Mouse (Mus musculus) kidney, adult 8-10 months (tissue): Measurements from ENCODE around the gene Ano8.

Experiments
- DNase-seq, 2 experiments: peaks; one replicate each; pipeline ENCODE4 v3.0.0; 2022

Ano8 gene

DNA sequence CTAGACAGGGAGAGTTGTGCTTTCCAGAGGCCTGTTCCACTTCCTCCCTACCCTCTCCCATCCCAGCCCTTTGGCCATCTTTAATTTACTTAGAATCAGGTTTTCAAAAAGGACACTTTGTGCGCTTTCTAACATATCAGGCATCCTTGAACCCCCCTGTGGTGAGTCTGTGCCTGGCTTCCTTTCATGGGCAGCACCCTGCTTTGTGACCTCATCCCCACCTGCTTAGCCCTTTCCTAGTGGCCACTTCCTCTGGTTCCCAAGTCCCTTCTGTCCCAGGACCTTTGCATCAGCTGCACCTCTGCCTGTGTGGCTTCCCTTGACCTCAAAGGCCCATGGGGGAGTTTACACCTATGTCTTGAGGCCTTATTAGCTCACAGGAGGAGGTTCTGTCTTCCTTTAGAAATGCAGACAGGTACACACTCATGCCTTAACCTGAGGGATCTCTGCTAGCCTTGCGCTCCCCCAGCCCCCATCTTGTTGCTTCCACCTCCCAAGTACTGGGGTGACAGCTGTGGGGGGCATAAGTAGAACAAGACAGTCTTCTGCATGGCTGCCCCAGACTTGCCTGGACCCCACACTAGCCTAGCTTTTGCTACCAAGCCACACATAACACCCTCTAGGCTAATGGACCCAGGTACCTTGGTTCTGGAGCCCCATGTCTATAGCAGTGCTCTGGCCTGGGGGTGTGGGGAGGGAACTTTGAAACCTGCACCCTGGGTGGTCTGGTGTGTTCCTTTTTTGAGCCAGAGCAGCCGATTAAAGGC lies 15.4 kb downstream of the Ano8 start:
- no peak for DNase-seq

DNA sequence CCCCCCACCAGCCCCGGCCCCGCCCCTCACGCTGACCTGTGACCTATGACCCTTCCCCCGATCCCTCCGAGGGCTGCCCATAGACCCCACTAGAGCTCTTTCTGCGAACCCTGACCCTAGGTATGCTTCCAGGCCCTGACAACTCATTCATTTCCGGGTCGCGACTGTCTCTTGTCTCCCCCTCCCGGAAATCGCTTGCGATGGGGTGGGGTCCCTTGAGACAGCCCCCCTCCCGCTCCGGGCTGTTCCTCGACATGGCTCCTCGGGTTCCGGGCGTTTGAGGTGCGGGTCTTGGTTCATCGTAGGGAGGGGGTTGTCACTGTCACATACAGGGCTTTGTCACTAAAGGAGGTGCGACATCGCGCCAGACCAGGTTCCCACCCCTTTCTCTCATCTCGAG lies 16.4 kb downstream of the Ano8 start:
- peak in 1 of 2 experiments; percentile 51 for DNase-seq

DNA sequence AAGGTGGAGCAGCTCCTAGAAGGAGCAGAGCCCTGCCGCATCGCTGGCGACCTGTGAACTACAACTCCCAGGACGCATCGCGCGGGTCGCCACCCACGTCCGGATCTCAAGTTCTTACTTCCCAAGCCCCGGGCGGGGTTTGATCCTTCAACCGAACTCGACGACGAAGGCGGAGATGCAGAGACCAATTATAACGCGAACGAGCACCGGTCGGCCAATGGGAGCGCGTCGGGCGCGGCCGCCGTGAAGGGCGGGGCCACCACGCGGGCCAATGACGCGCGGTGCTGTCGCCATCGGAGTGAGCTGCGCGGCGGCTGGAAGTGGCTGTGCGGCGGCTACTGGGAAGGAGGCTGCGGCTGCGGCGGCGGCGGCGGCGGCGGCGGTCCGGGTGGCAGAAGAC lies 16.8 kb downstream of the Ano8 start, which contains the start of gene Dda1:
Gene Dda1 (plus strand): TSS at position 284 of the 400 bp plus-strand sequence.
- DNase-seq = peak; percentile 99

DNA sequence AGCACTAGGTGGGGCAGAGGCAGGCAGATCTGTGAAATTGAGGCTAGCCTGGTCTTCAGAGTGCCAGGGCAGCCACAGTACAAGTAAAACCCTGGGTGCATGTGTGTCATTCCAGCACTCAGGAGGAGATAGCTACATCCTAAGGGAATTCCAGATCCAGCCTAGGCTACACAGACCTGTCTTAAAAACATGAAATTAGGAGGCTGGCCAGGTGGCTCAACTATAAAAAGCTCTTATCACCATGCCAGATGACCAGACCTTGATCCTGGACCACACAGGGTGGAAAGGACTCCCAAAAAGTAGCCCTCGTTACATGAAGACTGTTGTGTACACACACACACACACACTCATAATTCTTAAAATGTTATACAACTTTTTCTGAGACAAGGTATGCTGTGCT lies 17.8 kb downstream of the Ano8 start:
- no peak for DNase-seq

DNA sequence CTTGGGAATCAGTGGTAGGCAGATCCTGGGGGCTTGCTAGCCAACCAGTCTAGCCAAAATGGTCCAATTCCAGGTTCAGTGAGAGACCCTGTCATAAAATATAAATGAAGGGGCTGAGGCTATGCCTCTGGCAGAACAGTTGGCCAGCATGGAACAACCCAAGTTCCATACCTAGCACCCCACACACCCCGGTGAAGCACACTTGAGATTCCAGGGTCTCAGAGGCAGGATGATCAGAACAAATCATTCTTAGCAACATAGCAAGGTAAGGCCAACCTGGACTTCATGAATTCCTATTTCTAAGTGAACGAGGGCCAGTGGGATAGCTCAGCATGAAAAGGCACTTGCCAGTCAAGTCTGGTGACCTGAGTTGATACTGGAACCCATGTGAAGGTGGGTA lies 18.6 kb downstream of the Ano8 start:
- DNase-seq = no peak

DNA sequence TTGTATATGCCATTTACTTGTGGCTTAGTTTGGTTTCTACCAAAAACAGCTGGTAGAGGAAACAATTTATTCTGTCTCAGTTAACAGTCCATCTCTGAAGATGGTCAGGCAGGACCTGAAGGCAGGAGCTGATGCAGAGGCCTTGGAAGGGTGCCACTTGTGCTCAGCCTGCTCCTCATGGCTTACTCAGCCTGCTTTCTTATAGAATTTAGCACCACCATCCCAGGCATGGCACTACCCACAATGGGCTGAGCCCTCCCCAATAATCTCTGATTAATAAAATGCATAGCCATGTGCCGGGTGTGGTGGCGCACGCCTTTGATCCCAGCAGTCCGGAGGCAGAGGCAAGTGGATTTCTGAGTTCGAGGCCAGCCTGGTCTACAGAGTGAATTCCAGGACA lies 19.6 kb downstream of the Ano8 start:
- DNase-seq = no peak

DNA sequence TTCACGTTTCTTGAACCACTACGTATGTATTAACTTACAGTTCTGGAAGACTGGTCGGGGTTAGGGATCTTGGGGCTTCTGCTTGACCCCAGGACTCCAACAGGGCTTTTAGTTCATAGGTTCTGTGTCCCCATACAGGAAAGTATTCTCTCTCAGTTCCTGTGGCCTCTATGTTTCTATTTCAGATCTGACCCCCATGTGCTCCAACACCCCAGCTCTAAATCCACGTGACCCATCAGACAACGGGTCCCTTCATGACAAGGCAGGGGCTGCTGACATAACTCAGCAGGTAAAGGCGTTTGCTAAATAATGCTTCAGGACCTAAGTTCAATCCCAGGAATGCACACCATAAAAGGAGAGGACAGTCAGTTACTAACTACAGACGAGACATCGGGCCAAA lies 20.0 kb downstream of the Ano8 start:
- no peak for DNase-seq

DNA sequence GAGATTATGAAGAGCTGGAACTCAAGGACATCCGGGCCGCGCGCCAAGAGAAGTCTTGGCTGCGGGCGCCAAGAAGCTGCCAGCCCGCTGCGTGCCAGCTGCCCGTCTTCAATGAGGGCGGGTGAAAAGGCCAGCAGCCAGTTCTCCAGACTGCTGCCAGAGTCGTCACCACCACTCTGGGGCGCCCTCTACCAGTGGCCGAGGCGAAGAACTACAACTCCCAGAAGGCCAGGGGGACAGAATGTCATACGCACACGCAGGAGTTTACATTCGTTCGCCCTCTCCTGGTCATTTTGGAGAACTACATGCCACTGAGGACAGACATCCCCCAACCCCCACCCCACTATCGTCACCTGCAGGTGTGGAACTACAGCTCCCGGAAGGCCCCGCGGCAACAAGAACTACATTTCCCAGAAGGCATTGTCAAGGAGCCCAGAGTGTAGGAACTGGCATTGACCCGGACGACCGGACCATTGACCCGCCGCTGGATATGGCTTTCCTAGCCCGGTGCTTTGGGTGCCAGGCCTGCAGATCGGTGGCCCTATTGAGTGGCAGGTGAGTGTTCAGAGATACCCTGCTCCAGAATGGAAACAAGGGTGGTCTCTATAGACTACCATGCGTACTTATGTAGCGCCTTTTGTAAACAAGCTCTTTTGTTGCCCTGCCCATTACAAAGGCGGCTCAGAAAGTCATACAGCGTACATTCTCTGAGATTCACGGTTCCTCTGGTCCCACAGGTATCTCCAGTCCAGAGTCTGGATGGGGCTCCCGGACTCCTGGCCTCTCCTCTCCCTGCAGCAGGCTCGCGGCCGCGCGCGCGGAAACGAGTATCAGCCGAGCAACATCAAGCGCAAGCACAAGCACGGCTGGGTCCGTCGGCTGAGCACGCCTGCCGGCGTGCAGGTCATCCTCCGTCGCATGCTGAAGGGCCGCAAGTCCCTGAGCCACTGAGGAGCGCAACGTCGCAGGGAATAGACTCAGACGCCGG lies 21.0 kb downstream of the Ano8 start, which contains the start of gene Mrpl34:
Gene Mrpl34 (plus strand): TSS at position 447 of the 988 bp plus-strand sequence.
- DNase-seq = peak; percentile 99

DNA sequence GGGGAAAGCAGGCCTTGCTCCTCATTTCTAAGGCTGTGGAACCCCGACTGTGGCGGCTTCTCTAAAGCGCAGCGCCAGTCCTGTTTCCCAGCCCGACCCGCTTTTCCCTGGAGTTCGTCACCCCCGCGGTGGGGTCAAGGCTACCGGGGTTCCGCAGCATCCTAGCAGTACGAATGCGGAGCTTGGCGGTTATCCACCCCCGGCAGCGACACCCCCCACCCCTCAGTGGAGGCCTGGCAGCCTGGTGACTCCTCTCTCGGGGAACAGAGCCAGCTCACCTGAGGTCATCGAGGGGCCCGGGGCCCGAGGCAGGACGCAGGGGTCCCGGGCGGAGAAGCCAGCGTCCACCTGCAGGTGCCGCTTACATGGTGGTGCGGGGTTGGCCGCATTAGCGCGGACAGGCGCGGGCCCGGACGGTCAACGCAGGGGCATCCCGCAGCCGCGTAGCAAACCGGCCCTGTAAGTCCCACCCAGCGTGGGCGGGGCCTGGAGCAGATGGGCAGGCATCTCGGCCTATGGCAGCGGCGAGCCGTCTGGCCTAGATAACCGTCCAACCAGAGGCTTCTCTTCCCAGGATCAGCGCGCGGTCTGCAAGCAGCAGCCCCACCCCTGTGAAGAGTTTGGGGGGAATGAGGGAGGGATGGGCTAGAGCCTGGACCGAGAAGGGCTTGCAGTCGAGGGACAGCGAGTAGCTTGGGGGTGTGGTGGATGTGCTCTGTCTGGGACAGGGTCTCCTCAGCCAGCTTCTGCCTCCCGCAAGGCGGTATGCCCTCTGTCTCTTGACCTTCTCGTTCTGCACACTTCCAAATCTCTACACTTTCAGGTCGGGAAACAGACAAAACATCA lies 22.4 kb downstream of the Ano8 start, which contains the start of gene Abhd8:
Gene Abhd8 (minus strand): TSS at position 468 of the 846 bp plus-strand sequence.
- DNase-seq = peak; percentile 96 to 98

DNA sequence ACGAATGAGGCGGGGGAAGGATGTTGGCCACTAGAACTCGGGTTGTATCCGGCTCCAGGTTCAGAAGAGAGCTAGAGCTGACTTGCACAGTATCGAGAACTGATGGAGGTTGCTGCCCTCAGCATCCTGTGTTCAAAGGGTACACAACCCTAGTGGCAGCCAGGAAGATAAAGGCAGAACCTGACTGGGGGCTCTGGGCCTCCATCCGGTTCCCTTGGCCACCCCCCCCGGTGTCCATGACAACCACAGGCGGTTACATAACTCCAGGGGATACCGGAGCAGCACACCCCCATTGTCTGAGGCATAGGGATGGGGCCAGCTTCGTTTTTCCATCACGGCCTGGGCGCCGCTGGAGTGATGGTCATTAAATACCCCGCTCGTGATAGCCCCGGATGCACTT lies 23.0 kb downstream of the Ano8 start:
- DNase-seq = no peak

DNA sequence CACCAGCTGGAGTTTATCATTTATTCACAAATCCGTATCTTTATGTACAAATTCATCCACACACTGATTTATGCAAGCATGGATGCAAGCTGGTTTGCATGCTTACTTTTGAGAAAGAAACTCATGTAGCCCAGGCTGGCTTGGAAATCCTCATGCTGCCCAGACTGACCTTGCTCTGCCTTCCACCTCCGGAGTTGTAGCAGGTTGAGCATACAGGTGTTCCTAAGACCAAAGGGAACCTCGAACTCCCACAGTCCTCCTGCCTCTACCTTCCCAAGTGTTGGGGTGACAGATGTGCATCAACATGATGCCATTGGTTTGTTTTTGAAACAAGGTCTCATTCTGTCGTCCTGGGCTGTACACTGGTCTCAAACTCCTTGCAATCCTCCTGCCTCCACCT lies 23.6 kb downstream of the Ano8 start:
- no peak for DNase-seq

DNA sequence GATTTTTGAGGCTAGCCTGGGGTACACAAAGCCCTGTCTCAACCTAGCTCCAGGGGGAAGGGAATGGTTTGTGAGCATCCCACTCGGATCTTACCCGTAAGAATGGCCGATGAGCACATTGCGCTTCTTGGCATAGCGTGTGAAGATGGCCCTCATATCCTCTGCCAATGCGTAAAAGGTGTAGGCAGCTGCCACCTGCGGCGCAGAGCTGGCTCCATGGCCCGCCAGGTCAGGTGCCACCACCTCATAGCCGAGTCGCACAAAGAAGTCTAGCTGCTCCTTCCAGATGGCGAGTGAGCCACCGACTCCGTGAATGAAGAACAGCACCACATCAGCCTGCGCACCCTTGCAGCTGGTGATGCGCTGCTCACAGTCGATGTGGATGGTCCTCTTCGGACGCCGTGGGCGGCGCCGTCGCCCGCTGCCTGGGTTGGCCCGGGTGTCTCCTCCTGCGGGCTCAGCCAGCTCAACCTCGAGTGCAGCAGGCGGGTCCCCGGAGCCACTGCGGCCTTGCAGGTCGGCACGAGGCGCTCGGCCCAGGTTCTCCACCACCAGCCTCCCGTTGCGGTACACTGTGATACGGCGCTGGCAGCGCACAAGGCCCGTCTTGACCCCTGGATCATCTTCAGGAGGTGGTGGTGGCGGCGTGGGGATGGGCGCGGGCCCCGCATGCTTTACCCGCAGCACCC lies 24.5 kb downstream of the Ano8 start:
- DNase-seq = no peak

DNA sequence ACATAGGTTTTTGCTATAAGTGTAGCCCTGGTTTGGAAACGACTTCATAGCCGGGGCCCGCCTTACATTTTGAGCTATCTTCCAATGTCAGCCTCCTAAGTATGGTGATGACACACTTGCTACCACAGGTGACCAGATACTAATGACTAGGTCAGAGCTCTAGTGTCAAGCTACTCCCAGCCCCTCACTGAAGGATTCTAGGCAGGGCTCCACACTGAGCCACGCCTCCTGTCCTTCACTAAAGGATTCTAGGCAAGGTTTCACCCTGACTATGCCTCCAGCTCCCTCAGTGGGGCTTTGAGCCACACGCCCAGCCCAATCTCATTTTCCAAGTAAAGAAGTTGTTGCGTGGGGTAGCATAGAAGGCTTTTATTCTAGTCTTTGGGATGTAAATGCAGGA lies 25.0 kb downstream of the Ano8 start:
- no peak for DNase-seq

DNA sequence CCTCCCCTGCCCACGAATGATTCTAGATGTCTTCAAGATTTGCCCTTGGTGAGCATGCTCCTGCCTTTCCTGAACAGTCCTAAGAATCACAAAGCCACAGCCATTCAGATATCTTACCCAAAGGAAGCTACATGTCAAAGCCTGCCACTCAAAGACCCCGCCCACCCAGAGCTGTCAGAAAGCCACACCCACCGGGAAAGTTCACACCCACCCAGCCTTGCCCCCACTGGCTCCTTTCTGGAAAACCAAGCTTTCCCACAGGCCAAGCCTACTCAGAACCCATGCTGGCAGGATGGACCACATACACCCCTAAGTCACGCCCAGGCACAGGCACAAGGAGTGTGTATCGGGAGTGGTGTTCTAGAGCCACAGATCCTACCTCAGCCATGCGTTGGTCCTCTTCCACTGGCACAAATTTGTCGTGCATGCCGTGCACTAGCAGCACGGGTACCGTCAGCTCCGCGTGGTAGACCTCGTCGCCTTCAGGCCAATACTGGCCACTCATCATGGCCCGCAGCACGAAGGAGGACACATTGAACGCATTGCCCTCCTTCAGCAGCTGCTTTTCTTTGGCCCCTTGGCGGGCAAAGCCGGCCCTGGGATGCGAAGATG lies 28.0 kb downstream of the Ano8 start:
- DNase-seq = no peak

DNA sequence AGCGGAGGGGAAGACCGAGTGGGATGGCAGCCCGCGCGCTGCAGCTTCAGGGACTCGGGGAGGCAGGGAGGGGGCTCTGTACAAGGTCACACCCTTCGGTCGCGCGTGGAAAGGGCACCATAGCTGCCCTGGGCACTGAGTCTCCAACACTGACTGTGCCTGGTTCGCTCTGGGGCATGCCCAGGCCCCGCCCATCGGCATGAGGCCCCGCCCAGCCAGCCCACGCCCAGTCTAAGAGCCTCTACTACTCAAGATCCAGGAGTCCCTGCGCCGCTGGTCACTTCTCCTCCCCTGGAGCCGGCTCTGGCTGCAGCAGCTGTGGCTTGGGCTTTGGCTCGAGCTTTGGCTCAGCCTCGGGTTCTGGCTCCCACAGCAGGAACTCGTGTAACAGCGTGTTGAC lies 28.9 kb downstream of the Ano8 start:
- no peak for DNase-seq

DNA sequence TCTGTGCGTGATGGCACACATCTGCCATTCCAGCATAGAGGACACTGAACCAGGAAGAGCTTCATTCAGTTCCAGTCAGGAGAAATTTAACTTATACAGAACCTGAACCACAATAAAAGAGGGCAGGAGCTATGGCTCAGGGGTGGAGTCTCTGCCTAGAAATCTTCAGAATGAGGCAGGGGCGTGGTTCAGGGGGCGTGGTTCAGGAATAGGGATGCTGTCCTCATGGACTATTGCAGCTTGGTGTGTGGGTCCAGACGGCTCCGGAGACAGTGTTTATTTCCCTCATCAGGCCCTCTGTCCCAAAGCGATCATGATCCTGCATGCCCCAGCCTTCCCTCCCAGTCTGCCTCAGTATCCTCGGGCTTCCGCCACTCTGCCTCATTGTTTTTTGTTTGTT lies 31.1 kb downstream of the Ano8 start:
- no peak for DNase-seq

DNA sequence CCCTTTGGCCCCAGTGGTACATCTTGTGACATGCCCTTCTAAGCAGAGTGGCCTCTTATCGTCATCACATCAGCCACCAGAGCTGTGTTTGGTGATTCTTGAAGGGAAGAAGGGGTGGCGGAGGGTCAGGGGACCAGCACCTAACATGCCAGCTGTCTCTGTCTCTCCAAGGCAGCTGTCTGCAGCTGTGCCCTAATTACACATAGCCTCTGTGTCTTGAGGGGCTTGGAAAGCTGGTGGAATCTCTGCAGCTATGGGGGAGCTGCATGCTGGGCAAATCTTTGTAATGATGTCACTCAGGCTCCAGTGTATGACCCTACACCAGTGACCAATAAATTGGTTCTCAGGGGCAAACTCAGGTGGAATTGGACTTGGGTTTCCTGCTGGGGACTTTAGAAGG lies 33.1 kb downstream of the Ano8 start:
- no peak for DNase-seq

DNA sequence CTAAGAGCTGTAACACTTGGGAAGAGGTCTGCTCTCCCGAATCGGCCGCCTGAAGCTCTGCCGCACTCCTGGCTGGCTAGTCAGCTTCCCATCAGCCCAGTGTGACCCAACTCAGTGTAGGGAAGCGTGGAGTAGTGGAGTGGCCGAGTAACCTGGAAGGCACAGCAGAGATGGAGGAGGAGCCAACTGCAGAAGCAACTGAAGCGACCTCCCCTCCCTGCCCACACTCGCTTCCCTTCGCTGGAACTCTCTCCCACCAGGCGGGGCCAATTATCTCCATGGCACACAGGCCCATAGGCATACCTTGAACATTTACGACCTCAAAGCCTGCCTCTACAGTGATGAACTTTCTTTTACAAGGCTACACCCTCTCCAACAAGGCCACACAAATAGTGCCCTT lies 34.0 kb downstream of the Ano8 start:
- DNase-seq = no peak

DNA sequence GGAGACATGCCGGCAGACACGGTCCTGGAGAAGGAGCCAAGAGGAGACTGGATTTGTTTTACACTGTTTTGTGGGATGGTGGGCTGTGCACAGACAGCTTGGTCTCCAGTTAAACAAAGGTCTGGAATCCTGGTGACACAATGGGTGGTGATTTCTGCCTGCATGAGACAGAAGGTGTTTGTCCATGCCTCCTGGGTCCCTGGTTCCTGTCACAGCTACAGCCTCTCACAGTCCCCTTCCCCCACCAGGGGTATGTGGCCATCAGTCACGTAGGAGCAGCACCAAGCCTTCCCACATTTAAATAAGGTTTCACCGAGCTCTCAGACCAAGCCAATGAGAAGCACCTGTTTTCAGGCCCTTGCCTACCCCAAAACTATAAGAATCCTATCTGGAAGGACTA lies 34.4 kb downstream of the Ano8 start:
- DNase-seq = no peak

DNA sequence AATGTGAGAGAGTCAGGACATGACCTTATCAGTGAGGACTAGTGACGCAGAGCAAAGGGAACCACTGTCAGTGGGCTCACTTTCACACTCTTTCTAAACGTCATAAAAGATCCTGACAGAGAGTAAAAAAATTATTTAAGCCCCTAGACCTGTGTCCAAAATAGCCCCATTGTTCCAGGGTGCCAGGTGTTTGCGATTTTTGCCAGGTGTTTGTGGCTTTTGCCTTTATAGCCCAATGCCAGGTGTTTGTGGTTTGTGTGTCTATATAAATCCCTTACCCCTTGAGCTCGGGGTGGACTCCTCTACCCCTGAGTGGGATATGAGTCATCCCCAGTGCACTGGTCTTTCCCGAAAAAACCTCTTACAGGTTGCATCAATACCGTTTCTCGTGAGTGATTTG lies 40.7 kb downstream of the Ano8 start:
- no peak for DNase-seq

DNA sequence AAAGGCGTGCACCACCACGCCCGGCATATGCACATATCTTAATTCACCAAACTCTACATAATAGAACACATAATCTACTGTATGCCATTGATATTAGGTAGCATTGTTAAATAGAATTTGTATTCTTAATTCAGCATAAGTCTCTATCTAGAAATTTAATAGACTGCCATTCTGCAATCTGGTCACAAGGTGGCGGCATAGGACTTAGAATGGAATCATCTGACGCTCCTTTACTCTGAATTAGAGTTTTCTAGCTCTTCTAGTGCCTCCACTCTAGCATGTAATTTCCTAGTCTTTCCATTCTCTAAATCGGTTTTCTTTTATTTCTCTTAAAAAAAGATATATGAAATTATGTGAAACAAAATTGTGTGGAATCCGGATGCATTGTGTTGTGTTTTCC lies 44.4 kb downstream of the Ano8 start:
- DNase-seq = peak; percentile 27

DNA sequence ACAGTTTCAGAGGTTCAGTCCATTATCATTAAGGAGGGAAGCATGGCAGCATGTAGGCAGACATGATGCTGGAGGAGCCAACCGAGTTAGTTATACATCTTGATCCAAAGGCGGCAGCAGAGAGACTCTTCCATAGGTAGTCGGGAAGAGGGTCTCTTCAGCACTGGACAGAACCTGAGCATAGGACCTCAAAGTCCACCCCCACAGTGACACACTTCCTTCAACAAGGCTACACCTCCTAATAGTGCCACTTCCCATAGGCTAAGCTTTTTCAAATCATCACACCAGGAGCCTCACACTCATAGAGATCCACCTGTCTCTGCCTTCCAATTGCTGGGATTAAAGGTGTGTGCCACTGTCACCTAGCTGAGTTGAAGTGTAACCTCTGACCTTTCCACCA lies 48.7 kb downstream of the Ano8 start:
- DNase-seq = no peak
